Mouse (Mus musculus) neural tube, embryonic 14.5 days (tissue): ENCODE results near the gene Pop7. TPM values are rescaled to one million over a fixed set of nuclear protein-coding genes. Genes with fewer than 3 reads are reported as not detected.

ENCODE experiments used
- ATAC-seq: fragments of 200-750 bp; cut with Nextera tagmentation; 2 replicates; pipeline ENCODE4 v1.8.0; 2017; ENCODE audit warnings: low read depth, mild to moderate bottlenecking, moderate TSS enrichment, moderate library complexity
- H3K27ac ChIP-seq: fragments of 300-500 bp; sonication (generic); 2 replicates; pipeline ENCODE4 v1.5.1; 2014; ENCODE audit warnings: low read depth, mild to moderate bottlenecking, control low read depth, low read length, moderate library complexity, mixed read lengths
- H3K27me3 ChIP-seq: fragments of 300-500 bp; sonication (generic); 2 replicates; pipeline ENCODE4 v1.6.1; 2014; ENCODE audit warnings: low read length; ENCODE audit not compliant: control insufficient read depth, insufficient read depth
- H3K36me3 ChIP-seq: fragments of 300-500 bp; sonication (generic); 2 replicates; pipeline ENCODE4 v1.6.1; 2014; ENCODE audit warnings: low read length, mixed read lengths; ENCODE audit not compliant: control insufficient read depth, insufficient read depth
- H3K4me1 ChIP-seq: fragments of 300-500 bp; sonication (generic); 2 replicates; pipeline ENCODE4 v1.6.1; 2014; ENCODE audit warnings: low read length; ENCODE audit not compliant: control insufficient read depth, insufficient read depth
- H3K4me2 ChIP-seq: fragments of 300-500 bp; sonication (generic); 2 replicates; pipeline ENCODE4 v1.6.1; 2014; ENCODE audit warnings: mild to moderate bottlenecking, low read depth, low read length, control low read depth
- H3K4me3 ChIP-seq: fragments of 300-500 bp; sonication (generic); 2 replicates; pipeline ENCODE4 v1.5.1; 2014; ENCODE audit warnings: low read depth, low read length, control low read depth, mixed read lengths
- H3K9ac ChIP-seq: fragments of 300-500 bp; sonication (generic); replicated peaks from 2 replicates; pipeline ENCODE4 v1.6.1; 2014; ENCODE audit warnings: low read depth, mild to moderate bottlenecking, control low read depth, low read length, mixed read lengths
- H3K9me3 ChIP-seq: fragments of 300-500 bp; sonication (generic); 2 replicates; pipeline ENCODE4 v1.6.1; 2016; ENCODE audit warnings: low read length; ENCODE audit not compliant: control insufficient read depth
- WGBS: fragments of 180-500 bp; shearing (Covaris S2); extraction: QIAGEN DNeasy Blood & Tissue Kit; methylation state at CpG from one replicate; pipeline ENCODE4 v1.1.7; 2014; 5-methylcytosine and 5-hydroxymethylcytosine counted together
- microRNA-seq: library from miRNA; unstranded; fragments of <30 nt; microRNA quantifications from one replicate; pipeline ENCODE4, GENCODE M21; 2016
- polyA plus RNA-seq: library from polyadenylated mRNA; unstranded; fragments of >200 nt; fragmentation: Nextera tagmentation; extraction: Ambion mirVana; gene quantifications from 2 replicates; pipeline ENCODE4 v1.2.1, GENCODE M21; 2014

Pop7 gene
- polyA plus RNA-seq, 1 experiment from 2014 or later = 98.3 TPM

DNA sequence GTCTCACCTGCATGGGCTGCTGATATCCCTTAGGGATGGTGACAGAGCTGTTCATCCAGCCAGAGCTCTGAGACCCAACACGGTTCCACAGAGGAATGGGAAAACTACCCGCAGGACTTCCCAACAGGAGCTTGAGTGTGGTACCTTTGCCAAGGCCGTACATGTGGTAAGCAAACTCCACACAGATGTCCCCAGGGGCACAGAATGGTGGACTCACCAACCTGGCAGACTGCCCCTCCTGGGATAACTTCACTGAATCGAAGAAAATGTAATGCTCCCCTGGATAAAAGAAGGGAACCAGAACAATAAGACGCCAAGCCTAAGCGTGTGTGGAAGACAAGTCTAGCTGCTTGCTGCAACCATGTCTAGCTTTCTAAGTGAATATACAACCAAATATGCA, 35.4 kb downstream of the Pop7 start:
- H3K9ac ChIP-seq = no peak overlapping the region
- no peak for ATAC-seq
- 95% methylated on average over 6 of the region's 6 CpGs for WGBS
- no peaks in the 10 kb centered on the region for H3K36me3 ChIP-seq
- H3K4me3 ChIP-seq = no peak overlapping the region
- H3K4me1 ChIP-seq = no peaks in the 10 kb centered on the region
- H3K27ac ChIP-seq = no peak overlapping the region
- no peaks in the 10 kb centered on the region for H3K9me3 ChIP-seq
- no peaks in the 10 kb centered on the region for H3K27me3 ChIP-seq
- no peak overlapping the region for H3K4me2 ChIP-seq

DNA sequence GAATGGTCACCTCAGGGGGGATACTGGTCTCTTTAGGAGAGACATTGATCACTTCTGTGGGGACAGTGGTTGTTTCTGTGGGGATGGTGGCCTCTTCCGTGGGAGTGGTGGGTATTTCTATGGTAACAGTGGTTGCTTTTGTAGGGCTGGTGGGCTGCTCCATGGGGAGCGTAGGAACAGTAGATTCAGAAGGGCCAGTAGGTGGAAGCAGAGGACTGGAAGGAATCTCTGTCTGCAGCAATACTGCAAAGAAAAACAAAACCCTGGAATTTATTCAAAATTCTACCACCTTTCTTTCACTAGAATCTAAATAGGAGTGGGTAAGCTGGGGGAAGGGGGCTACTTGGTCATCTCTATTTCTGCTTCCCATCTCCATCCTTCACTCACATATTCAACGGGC, 37.3 kb downstream of the Pop7 start:
- WGBS = 55% methylated on average over 3 of the region's 3 CpGs
- H3K27ac ChIP-seq = no peak overlapping the region
- no peaks in the 10 kb centered on the region for H3K27me3 ChIP-seq
- no peak overlapping the region for H3K9ac ChIP-seq
- ATAC-seq = no peak
- no peaks in the 10 kb centered on the region for H3K4me1 ChIP-seq
- H3K4me2 ChIP-seq = no peak overlapping the region
- no peaks in the 10 kb centered on the region for H3K36me3 ChIP-seq
- H3K9me3 ChIP-seq = no peaks in the 10 kb centered on the region
- no peak overlapping the region for H3K4me3 ChIP-seq

DNA sequence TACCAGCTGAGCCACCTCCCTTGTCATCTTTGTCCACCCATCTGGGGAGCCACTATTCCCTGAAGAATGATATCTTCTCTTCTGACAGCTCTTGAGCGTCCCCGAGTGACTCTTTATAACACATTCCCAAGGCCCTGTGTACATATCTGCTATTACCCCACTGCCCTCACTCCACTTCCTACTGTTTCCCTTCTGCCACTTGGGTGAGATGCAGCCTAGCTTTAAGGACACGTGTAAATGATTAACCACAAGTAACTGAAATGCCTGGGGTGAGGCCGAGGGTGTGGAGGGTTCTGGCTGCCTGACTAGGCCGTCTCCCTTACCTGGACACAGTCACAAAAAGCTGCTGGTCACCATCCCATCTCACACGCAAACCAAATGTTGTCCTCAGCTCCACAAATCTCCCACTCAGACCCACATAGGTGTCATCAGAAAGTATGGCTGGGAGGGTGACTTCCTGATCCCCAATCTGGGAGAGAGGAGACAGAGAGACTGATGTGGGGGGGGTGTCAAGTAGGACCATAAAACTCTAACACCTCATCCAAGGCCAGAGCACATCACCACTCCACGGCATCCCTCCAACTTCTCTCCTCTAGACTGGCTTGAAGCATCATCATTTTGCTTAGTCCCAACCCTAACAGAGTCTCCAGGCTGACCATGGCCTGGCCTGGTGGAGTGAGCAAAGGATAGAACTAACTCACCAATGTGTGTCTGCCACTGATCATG, 46.3 kb downstream of the Pop7 start:
- H3K4me1 ChIP-seq = no peaks in the 10 kb centered on the region
- WGBS = 58% methylated on average over 7 of the region's 7 CpGs
- ATAC-seq = no peak
- H3K27ac ChIP-seq = no peak overlapping the region
- no peaks in the 10 kb centered on the region for H3K36me3 ChIP-seq
- H3K4me2 ChIP-seq = no peak overlapping the region
- no peak overlapping the region for H3K4me3 ChIP-seq
- no peak overlapping the region for H3K9ac ChIP-seq
- no peaks in the 10 kb centered on the region for H3K9me3 ChIP-seq
- H3K27me3 ChIP-seq = no peaks in the 10 kb centered on the region

DNA sequence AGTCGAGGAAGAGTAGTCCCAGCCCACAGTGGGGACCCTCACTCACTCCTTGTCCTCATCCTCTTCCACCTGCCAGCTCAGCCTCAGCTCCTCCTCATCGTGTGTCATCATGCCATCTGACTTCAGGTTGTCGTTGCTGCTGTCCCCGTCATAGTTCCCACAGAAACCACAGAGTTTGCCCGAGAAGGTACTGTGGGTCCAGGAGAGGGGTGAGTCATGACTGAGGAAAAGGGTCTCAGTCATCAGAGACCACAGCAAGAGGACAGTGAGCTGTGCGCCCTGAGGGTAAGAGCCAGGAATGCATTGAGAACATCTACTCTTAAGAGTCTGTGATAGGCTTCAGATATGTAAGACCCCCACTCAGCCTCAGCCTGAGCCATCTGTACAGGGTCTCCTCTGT, 47.1 kb downstream of the Pop7 start:
- ATAC-seq = no peak
- H3K4me3 ChIP-seq = no peak overlapping the region
- 86% methylated on average over 6 of the region's 6 CpGs for WGBS

More for the DNA sequence above, 47.1 kb downstream of the Pop7 start:
- Histone ChIP-seq H3K27ac (no peak overlapping the region), H3K36me3 (no peaks in the 10 kb centered on the region), H3K4me1 (no peaks in the 10 kb centered on the region), H3K27me3 (no peaks in the 10 kb centered on the region), H3K4me2 (no peak overlapping the region), H3K9me3 (no peaks in the 10 kb centered on the region), H3K9ac (no peak overlapping the region)

Small RNAs within 50 kb of the gene (microRNA-seq; reads per million reads assigned to microRNA genes)
- gene Mir6418 = 0.85 reads per million

Other genes with a start within 250 kb of the Pop7 start
- 61.8 and 79.1 TPM in 2 replicates for gene Ache, start 215.0 kb downstream of the Pop7 start, polyA plus RNA-seq
- 19.7 and 24.0 TPM in 2 replicates for gene Ufsp1, start 207.9 kb downstream of the Pop7 start, polyA plus RNA-seq
- 81.8 and 91.5 TPM in 2 replicates for gene Srrt, start 194.8 kb downstream of the Pop7 start, polyA plus RNA-seq
- gene Trip6, start 188.1 kb downstream of the Pop7 start, polyA plus RNA-seq = 8.0 and 11.5 TPM in 2 replicates
- gene Slc12a9, start 168.9 kb downstream of the Pop7 start, polyA plus RNA-seq = 16.4 and 17.8 TPM in 2 replicates
- gene Ephb4, start 152.4 kb downstream of the Pop7 start, polyA plus RNA-seq = 2.7 and 8.8 TPM in 2 replicates
- gene Zan, start 25.5 kb downstream of the Pop7 start, polyA plus RNA-seq = 0.08 TPM in 2 replicates
- gene Gigyf1, start 16.0 kb upstream of the Pop7 start, polyA plus RNA-seq = 16.3 and 21.2 TPM in 2 replicates
- gene Epo, start 30.7 kb upstream of the Pop7 start, polyA plus RNA-seq = not detected in 2 replicates
- gene Gnb2, start 31.0 kb upstream of the Pop7 start, polyA plus RNA-seq = 553 and 557 TPM in 2 replicates
- 206 and 236 TPM in 2 replicates for gene Actl6b, start 51.0 kb upstream of the Pop7 start, polyA plus RNA-seq
- gene Tfr2, start 67.3 kb upstream of the Pop7 start, polyA plus RNA-seq = 4.9 and 5.8 TPM in 2 replicates
- 80.5 and 90.7 TPM in 2 replicates for gene Mospd3, start 98.5 kb upstream of the Pop7 start, polyA plus RNA-seq
- gene Pcolce, start 111.3 kb upstream of the Pop7 start, polyA plus RNA-seq = 2.4 and 59.1 TPM in 2 replicates
- gene Fbxo24, start 126.5 kb upstream of the Pop7 start, polyA plus RNA-seq = 0.19 TPM in 1 of 2 replicates, not detected in the other
- 16.0 and 18.4 TPM in 2 replicates for gene Lrch4, start 126.6 kb upstream of the Pop7 start, polyA plus RNA-seq
- gene Gm20605, start 126.7 kb upstream of the Pop7 start, polyA plus RNA-seq = 6.5 and 7.9 TPM in 2 replicates
- 5.7 and 5.9 TPM in 2 replicates for gene Sap25, start 138.8 kb upstream of the Pop7 start, polyA plus RNA-seq
- gene Irs3, start 143.2 kb upstream of the Pop7 start, polyA plus RNA-seq = 0.31 TPM in 1 of 2 replicates, not detected in the other
- gene Agfg2, start 182.2 kb upstream of the Pop7 start, polyA plus RNA-seq = 11.3 and 12.9 TPM in 2 replicates
- 13.6 and 22.3 TPM in 2 replicates for gene Nyap1, start 239.1 kb upstream of the Pop7 start, polyA plus RNA-seq
- gene Tsc22d4, start 243.2 kb upstream of the Pop7 start, polyA plus RNA-seq = 80.1 and 85.1 TPM in 2 replicates